Comparison of ENCODE assay signal across 1 mouse cellular context in genomic region chrX:139780988-139781387, GRCm38 (mm10).
TF ChIP-seq lines count a peak whose summit lies in the region.

No protein-coding gene starts in this region.

TF ChIP-seq in MEL, 35 proteins besides CTCF, POLR2A, EP300 and RAD21 (continued from another document):
- TF ChIP-seq GATA1 (IDR thresholded peaks at IDR 0.05; ENCODE audit: low read depth, low read length) (peak; percentile 74), E2F4 (IDR thresholded peaks at IDR 0.05; ENCODE audit: borderline replicate concordance, low read depth, low read length) (no peak), SIN3A (IDR thresholded peaks at IDR 0.05; ENCODE audit: low read length) (peak; percentile 55), MYB (IDR thresholded peaks at IDR 0.05; ENCODE audit: low read depth, low read length) (0 out of 2 replicates have a peak, but pooled peaks have one; percentile 27), HCFC1 (IDR thresholded peaks at IDR 0.05; ENCODE audit: low read depth, low read length) (no peak), MXI1 (IDR thresholded peaks at IDR 0.05; ENCODE audit: low read depth, low read length) (peak; percentile 80), TBP (IDR thresholded peaks at IDR 0.05; ENCODE audit: low read depth, low read length) (no peak), TCF12 (IDR thresholded peaks at IDR 0.05; ENCODE audit: low read depth, low read length) (peak; percentile 86), CHD1 (IDR thresholded peaks at IDR 0.05; ENCODE audit: low read depth, low read length) (no peak), ZC3H11A (IDR thresholded peaks at IDR 0.05; ENCODE audit: low read depth, low read length) (no peak), MAFK (IDR thresholded peaks at IDR 0.05; ENCODE audit: borderline replicate concordance, low read depth, low read length) (no peak)
